Mouse (Mus musculus) gastrocnemius, postnatal 36 days (tissue): ENCODE measurements around the gene Arglu1. TPM values are rescaled to one million over a fixed set of nuclear protein-coding genes. Genes with fewer than 3 reads are reported as not detected.

Experiments
- DNase-seq, 2 experiments: peaks; one replicate each; pipeline ENCODE4 v3.0.0; 2022
- intact Hi-C: fragments of 180-260 bp; cut with DNase I; formaldehyde crosslinking; loops from one replicate; pipeline ENCODE4 v1.15.1; 2025
- microRNA-seq, 2 experiments: library from miRNA; unstranded; fragments of <30 nt; microRNA quantifications; one replicate each; pipeline ENCODE4 v1.2.0; 2021
- total RNA-seq, 2 experiments: library from RNA; stranded (reverse); gene quantifications; 2 replicates each; pipeline ENCODE4 v1.2.3; 2021

Arglu1 gene
- total RNA-seq, 2 experiments from 2014 or later, result 31.0 to 34.5 TPM

DNA sequence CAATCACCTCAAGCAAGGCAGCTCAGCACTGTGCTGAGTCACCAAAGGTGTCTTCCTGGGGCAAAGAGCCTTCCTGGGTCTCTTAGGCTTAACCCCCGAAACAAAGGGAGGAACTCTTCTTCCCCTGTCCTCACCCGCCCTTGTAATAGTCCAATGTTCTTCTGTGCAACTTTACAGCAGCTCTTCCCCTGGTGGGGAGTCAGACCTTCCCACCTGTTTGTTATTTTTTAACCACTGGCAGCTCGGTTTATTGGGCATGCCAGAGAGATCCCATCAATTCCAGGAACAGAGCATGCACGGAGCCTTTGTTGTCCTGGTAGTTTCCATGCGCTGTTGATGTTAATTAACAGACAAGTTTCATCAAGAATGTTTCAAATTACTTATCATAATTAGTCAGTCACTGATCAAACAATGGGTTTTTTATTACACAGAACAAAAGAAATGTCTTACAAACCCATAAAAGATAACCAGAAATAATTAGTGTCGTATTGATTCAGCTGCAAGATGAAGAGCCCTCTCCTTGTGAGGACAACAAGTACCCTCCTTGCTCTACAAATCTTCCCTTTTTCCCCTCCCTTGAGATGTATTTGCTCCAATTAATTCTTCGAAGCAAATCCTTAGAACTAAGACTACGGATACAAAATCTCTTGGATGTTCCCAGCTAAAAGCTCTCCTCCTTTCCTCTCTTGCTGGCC is 50.6 kb downstream of the Arglu1 start:
- DNase-seq, result no peak
- intact Hi-C loops, result no loop called here

DNA sequence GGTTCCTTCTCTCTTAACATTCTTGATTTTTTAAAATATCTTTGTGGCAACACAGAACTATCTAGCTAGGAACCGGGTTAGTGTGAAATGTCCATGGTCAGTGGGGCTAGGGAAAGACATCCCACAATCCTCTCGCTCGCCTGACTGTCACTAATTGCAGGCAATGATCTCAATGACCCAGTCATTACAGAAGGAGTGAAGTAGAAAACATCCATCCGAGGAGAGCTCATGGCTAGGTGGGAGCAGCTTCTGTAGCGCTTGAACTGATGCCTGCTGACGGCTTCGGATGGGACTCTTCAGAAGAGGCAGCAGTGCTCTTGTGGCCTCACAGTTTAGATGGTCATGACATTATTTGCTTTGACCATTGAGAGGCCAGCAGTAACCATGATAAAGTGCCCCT is 58.9 kb downstream of the Arglu1 start:
- intact Hi-C loops, result no loop called here
- no peak for DNase-seq

DNA sequence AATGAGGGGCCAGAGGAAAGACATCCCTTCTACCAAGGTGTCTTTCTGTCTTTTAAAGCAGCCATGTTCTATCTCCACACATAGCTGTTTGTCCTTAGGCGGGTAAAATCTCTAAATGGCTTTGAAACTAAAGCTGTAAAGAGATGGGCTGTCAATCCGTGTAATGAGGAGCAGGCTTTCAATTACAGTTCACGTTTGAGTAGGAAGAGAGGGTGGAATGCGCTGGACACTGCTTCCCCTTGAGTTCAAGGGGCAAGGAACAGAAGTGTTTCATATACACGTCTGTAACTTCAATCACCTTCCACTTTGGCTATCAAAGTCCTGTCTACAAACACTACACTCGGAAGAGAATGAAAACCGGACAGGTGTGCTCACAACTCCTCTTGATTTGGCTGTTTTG is 66.3 kb downstream of the Arglu1 start:
- no peak for DNase-seq
- intact Hi-C loops, result no loop called here

DNA sequence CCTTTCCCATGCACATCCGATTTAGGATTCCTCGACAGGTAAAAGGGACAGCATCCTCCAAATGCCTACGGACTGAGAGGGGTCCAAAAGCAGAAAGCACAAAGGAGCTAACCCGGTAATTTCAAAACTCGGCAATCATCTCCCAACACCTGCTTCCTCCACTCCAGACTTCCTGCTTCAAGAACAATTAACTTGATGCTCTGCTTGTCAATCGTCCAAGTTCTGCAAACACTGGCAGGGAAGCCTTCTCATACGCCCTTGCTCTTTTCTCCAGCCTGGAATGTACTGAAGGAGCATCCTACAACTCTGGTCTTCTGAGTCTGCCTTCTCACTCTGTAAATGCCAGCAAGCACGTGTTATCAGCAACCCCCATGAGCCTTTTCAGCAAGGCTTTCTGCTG is 66.8 kb downstream of the Arglu1 start:
- intact Hi-C loops, result no loop called here
- no peak for DNase-seq

DNA sequence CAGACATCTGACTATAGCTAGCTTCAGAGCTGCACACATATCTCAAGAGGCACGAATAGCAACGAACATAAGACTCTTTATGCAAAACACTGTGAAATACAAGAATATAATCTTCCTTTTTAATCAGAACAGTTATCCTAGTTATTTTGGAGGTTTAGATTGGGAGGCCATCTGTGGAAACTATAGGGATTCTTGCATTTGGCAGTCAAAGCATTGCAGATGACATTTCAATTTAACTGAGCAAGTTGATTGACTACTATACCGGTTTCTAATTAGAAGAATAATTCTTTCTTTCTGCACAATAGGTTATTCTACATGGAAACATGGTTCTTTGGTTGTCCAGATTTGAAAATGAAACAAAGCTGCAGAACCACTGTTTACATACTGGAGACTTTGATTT is 67.8 kb downstream of the Arglu1 start:
- no peak for DNase-seq
- intact Hi-C loops, result no loop called here

DNA sequence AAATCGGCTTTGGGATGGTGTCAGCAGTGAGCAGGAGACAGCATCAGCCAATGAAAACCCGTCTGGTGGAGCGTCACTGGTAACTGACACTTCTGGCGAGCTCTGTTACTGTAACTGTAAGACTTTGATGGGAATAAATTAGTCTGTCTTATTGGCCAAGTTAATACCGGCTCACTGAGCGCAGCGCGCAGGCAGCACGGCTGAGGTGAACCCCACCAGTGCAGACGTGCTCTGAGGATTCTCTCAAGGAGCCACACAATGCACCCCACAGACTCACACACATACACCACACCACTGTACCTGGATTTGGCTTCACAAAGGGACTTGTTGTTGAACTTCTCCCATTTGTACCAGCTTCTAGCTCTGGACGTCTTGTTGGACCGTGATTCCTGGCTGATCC is 68.3 kb downstream of the Arglu1 start:
- no peak for DNase-seq
- intact Hi-C loops, result no loop called here

DNA sequence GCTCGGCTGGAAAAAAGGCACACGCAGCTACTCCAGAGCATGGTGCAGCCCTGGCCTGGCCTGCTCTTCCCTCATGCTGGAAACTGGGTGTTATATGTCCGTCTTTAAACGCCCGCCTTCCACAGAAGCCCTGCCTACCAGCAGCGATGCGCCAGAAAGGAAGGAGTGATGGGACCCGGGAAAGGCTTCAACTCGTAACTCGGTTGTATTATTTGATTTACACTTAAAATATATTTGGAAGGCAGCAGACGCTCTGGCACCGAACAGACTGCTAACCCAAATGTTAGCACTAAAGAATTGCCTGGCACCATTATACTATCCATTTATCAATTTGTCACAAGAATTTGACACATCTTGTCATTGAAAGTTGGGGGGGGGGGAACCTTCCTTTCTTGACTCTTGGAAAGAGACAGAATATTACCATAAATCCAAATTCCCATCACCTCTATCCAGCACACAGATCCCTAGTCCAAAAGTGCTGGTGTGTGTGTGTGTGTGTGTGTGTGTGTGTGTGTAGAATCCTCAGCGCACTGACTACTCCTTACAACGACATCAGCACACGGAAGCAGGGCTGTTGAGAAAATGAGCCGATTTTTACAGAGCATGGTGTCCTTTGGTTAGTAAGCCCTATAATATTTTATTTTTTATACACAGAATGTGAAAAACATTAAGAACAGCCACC is 68.9 kb downstream of the Arglu1 start:
- no peak for DNase-seq
- intact Hi-C loops, result no loop called here

DNA sequence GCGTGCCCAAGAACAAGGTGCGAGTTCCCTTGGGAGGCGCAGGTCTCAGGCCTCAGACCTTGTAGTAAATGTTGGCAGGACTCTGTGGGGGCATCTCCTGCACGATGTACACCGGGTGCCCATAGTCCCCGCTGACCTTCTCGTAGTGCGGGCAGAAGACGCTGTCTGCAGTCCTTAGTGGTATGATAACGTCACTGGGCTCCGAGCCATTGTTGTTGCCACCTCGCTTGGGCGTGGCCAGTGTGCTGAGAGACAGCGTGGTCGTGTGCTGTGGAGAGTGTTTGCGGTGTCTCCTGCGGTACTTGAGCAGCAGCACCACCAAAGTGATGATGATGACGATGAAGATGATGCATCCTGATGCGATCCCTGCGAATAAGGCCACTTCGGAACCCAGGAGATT is 69.8 kb downstream of the Arglu1 start:
- DNase-seq, result no peak
- intact Hi-C loops, result no loop called here

DNA sequence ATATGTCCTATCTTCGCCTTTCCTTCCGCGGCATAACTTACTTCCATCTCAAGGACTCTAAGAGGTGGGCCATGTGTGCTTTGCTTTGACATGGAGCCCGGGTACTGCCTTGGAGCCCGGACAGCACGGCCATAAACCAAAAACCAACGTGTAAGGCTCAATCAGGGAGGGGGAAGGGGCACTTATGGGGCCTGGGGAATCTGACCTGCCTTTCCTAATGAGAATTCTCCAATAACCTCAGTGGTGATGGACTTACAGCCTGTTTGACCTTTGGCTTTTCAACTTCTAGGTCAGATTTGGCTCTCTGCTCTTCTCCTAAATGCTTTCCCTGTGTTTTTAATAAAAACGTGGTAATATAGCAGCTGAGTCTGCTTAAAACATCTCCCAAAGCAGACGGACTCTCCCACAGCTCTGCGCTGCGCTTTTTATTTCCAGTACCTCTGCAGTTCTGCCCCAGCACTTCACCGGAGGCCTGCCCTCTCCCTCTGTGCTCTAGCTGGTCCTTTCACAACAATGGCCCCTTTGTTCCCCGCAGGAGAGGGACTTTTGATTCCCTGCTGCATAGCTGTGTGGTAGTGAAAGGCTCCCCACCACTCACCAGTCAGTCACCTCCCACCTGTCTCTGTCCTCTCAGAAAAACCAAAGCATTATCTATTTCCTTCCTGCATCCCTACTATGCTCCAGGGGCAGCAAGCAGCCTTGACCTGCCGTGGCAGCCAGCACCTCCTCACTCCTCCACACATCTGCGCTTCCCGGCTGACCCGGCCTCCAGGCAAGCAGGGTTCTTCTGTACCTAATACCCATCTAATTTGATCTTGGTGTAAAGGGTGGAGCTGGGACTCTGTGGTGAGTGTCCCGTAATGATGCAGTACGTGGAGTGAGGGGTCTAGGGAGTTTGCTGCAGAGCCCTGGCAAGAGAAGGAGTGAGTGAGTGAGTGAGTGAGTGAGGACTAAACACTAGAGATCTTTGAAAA is 70.8 kb downstream of the Arglu1 start:
- DNase-seq, result no peak
- intact Hi-C loops, result no loop called here

Small RNA genes lying within 50 kb of the gene (microRNA-seq; reads per million reads assigned to microRNA genes)
- gene Mir7654, result 0 to 1.1 reads per million in 2 experiments

Other genes with a start within 250 kb of the Arglu1 start
- gene Efnb2, start 29.3 kb downstream of the Arglu1 start, total RNA-seq, result 1 to 10 TPM; 5.7 to 7.0 TPM